Mouse (Mus musculus): Measurements from ENCODE around the gene Fam178b. TPM values are rescaled to one million over a fixed set of nuclear protein-coding genes. Genes with fewer than 3 reads are reported as not detected.
"Not testable (repeated sequence)": the region's sequence is repeated elsewhere in the genome, so short reads cannot be mapped to it uniquely, and the experiment has no call there.

The Fam178b gene
- polyA plus RNA-seq, 1 experiment, result 0.29 TPM

DNA sequence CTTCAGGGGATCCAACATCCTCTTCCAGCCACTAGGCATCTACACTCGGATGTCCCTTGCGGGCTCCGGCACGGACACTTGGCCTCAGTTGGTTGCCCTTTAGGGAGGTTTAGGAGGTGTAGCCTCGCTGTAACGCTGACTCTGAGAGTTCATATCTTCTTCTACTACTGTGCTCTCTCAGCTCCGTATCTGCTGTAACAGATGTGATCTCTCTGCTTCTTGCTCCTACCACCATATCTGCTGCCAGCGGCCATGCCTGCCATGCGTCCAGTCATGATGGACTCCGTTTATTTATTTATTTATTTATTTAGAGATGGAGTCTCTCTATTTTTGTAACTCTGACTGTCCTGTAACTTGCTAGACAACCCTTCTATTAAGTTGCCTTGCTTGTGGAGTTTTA is 11.7 kb downstream of the Fam178b start:
- H3K4me3 ChIP-seq (ENCODE audit: low read depth, low read length), result no peak overlapping the region
- no peaks in the 10 kb centered on the region for H3K4me1 ChIP-seq (ENCODE audit: control insufficient read depth, insufficient read depth, insufficient read length, low read length)
- WGBS, result 92% methylated on average over 10 of the region's 10 CpGs
- H3K36me3 ChIP-seq (ENCODE audit: control insufficient read depth, insufficient read depth, low read length), result no peaks in the 10 kb centered on the region
- H3K27ac ChIP-seq (ENCODE audit: insufficient read depth, low read depth, low read length), result no peak overlapping the region
- no peaks in the 10 kb centered on the region for H3K27me3 ChIP-seq (ENCODE audit: control insufficient read depth, insufficient read depth, low read length)
- no peak for TF ChIP-seq POLR2A (IDR thresholded peaks at IDR 0.05; ENCODE audit: low read depth, low read length)
- no peak for TF ChIP-seq CTCF (IDR thresholded peaks at IDR 0.05; ENCODE audit: extremely low read depth, insufficient read length, insufficient replicate concordance, low read depth, low read length)

DNA sequence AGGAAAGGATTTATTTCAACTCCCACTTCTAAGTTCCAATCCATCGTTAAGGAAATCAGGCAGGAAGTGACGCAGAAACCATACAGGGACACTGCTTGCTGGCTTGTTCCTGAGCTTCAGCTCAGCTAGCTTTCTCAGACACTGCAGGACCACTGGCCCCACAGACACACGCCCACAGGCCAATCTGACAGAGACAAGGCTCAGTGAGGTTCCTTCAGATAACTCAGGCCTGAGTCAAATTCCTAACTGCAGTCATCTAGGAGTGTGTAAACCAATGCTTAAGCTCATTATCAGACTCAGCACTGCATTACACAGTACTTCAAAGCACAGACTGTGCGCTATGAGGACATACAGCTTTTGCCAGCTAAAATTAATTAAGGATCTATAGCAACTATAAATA is 12.7 kb downstream of the Fam178b start:
- H3K36me3 ChIP-seq (ENCODE audit: control insufficient read depth, insufficient read depth, low read length), result no peaks in the 10 kb centered on the region
- no peak overlapping the region for H3K27ac ChIP-seq (ENCODE audit: insufficient read depth, low read depth, low read length)
- no peak overlapping the region for H3K4me3 ChIP-seq (ENCODE audit: low read depth, low read length)
- no peaks in the 10 kb centered on the region for H3K4me1 ChIP-seq (ENCODE audit: control insufficient read depth, insufficient read depth, insufficient read length, low read length)
- 83% methylated on average over 4 of the region's 4 CpGs for WGBS
- no peaks in the 10 kb centered on the region for H3K27me3 ChIP-seq (ENCODE audit: control insufficient read depth, insufficient read depth, low read length)
- TF ChIP-seq CTCF (IDR thresholded peaks at IDR 0.05; ENCODE audit: extremely low read depth, insufficient read length, insufficient replicate concordance, low read depth, low read length), result no peak
- TF ChIP-seq POLR2A (IDR thresholded peaks at IDR 0.05; ENCODE audit: low read depth, low read length), result no peak

DNA sequence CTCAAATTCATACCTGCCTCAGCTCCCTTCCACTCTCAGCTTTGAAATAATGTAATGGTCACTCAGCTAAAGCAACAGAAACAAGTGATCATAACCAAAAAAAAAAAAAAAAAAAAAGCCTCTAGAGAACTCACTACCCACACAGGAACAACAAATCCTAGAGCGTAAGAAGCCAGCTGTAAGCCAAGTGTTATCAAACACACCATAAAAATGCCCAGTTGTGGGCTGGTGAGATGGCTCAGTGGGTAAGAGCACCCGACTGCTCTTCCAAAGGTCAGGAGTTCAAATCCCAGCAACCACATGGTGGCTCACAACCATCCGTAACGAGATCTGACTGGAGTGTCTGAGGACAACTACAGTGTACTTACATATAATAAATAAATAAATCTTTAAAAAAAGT is 15.0 kb downstream of the Fam178b start:
- not testable (repeated sequence) for H3K27ac ChIP-seq (ENCODE audit: insufficient read depth, low read depth, low read length); H3K36me3 ChIP-seq (ENCODE audit: control insufficient read depth, insufficient read depth, low read length); H3K27me3 ChIP-seq (ENCODE audit: control insufficient read depth, insufficient read depth, low read length); H3K4me1 ChIP-seq (ENCODE audit: control insufficient read depth, insufficient read depth, insufficient read length, low read length); H3K4me3 ChIP-seq (ENCODE audit: low read depth, low read length)
- 39% methylated on average over 4 of the region's 4 CpGs for WGBS

DNA sequence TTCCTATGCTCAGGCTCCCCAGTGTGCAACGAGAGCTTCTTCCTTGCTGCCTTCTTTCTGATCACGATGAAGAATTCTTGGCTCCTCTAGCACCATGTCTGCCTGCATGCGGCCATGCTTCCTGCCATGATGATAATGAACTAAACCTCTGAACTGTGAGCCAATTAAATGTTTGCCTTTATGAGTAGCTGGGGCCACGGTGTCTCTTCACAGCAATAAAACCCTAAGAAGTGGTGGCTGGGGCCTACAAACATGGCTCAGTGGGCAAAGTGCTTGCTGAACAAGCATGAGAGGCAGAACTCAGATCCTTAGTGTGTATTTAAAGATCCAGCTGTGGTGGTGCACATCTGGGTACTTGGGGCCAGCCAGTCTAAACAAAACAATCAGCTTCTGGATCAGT is 17.0 kb downstream of the Fam178b start:
- H3K27ac ChIP-seq (ENCODE audit: insufficient read depth, low read depth, low read length), result no peak overlapping the region
- H3K4me1 ChIP-seq (ENCODE audit: control insufficient read depth, insufficient read depth, insufficient read length, low read length), result no peaks in the 10 kb centered on the region
- 62% methylated on average over 4 of the region's 4 CpGs for WGBS
- no peak for TF ChIP-seq POLR2A (IDR thresholded peaks at IDR 0.05; ENCODE audit: low read depth, low read length)
- TF ChIP-seq CTCF (IDR thresholded peaks at IDR 0.05; ENCODE audit: extremely low read depth, insufficient read length, insufficient replicate concordance, low read depth, low read length), result no peak
- no peaks in the 10 kb centered on the region for H3K27me3 ChIP-seq (ENCODE audit: control insufficient read depth, insufficient read depth, low read length)
- H3K4me3 ChIP-seq (ENCODE audit: low read depth, low read length), result no peak overlapping the region
- H3K36me3 ChIP-seq (ENCODE audit: control insufficient read depth, insufficient read depth, low read length), result no peaks in the 10 kb centered on the region

DNA sequence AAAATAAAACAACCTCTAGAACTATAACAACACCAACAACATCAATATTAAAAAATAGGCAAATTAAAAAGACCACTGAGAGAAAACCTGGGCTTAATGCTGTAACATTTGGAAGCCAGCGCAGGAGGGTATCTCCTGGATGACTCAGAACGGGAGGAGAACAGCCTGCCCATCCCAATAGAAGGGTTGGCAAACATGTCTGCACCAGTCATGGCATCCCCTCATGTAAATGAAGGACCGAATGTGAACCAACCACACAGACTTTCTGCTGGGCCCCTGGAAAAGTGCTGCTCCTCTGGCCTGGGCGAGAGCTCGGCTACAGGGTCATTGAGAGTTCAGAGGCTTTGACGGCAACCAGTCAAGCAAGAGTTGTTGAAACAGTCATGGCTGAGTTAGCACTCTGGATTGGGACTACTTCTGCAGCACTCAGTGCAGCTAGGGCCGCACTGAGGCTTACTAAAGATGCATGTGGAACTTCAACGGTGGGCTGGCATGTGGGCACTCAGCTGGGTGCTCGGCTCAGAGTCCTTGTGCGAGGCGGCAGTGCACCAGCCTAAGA is 17.7 kb downstream of the Fam178b start:
- H3K36me3 ChIP-seq (ENCODE audit: control insufficient read depth, insufficient read depth, low read length), result no peaks in the 10 kb centered on the region
- H3K4me1 ChIP-seq (ENCODE audit: control insufficient read depth, insufficient read depth, insufficient read length, low read length), result no peaks in the 10 kb centered on the region
- no peak overlapping the region for H3K27ac ChIP-seq (ENCODE audit: insufficient read depth, low read depth, low read length)
- H3K4me3 ChIP-seq (ENCODE audit: low read depth, low read length), result no peak overlapping the region
- TF ChIP-seq POLR2A (IDR thresholded peaks at IDR 0.05; ENCODE audit: low read depth, low read length), result no peak
- TF ChIP-seq CTCF (IDR thresholded peaks at IDR 0.05; ENCODE audit: extremely low read depth, insufficient read length, insufficient replicate concordance, low read depth, low read length), result no peak
- H3K27me3 ChIP-seq (ENCODE audit: control insufficient read depth, insufficient read depth, low read length), result no peaks in the 10 kb centered on the region
- WGBS, result 91% methylated on average over 11 of the region's 11 CpGs

DNA sequence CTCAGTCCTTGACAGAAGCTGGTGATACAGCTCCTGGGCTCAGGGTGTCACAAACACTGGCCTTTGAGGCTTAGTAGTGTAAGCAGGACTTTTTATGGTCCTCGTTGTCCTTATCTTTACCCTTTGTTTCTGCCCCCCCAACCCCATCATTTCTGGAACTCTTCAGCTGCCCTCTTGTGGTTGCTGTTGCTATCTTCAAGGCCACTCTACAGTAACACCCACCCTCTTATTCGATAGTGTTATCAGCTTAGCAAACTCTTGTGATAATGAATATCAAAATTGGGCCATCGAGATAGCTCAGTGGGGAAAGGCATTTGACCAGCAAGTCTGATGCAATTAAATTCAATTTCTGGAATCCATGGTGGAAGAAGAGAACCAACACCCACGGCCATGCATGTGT is 18.5 kb downstream of the Fam178b start:
- Histone ChIP-seq H3K4me3 (ENCODE audit: low read depth, low read length) (no peak overlapping the region), H3K27ac (ENCODE audit: insufficient read depth, low read depth, low read length) (no peak overlapping the region), H3K36me3 (ENCODE audit: control insufficient read depth, insufficient read depth, low read length) (no peaks in the 10 kb centered on the region), H3K27me3 (ENCODE audit: control insufficient read depth, insufficient read depth, low read length) (no peaks in the 10 kb centered on the region), H3K4me1 (ENCODE audit: control insufficient read depth, insufficient read depth, insufficient read length, low read length) (no peaks in the 10 kb centered on the region)
- WGBS, result 23% methylated on average over 4 of the region's 4 CpGs
- TF ChIP-seq CTCF (IDR thresholded peaks at IDR 0.05; ENCODE audit: extremely low read depth, insufficient read length, insufficient replicate concordance, low read depth, low read length) (no peak), POLR2A (IDR thresholded peaks at IDR 0.05; ENCODE audit: low read depth, low read length) (no peak)

DNA sequence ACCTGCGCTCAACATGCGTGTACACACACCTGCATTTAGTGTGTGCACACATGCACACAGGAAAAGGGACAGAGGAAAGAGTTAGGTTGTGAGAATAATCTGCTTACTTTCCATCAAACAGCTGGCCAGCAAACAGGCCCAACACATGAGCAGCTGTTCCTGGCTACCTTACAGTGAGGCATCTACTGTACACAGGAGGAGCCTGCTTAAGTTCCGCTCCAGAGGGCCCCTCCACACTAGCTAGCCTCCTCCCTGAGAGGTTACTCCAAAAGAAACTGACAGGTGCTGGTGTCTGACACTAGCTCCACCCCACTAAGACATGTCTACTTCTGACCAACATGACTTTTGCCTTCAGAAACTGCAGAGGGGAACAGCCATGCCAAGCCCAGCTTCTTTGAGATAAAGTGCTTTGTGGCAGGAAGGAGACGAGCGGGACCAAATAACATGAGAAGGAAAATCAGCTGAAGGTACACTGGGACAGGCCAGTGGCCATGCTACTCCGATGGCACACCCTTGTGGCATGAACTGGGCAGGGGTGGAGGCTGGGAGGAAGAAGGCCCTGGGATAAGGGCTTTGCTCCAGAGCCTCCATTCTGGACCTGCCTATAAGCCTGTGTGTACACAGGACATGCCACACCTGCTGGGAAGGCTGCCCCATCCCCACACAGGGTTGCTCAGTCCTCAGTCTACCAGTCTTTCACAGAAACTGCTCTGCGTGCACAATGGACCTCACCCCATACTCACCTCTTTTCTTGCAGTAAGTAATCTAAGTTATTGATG is 24.2 kb downstream of the Fam178b start:
- 65% methylated on average over 7 of the region's 7 CpGs for WGBS
- no peak overlapping the region for H3K27ac ChIP-seq (ENCODE audit: insufficient read depth, low read depth, low read length)
- no peaks in the 10 kb centered on the region for H3K36me3 ChIP-seq (ENCODE audit: control insufficient read depth, insufficient read depth, low read length)
- H3K27me3 ChIP-seq (ENCODE audit: control insufficient read depth, insufficient read depth, low read length), result no peaks in the 10 kb centered on the region
- no peak overlapping the region for H3K4me3 ChIP-seq (ENCODE audit: low read depth, low read length)
- no peak for TF ChIP-seq CTCF (IDR thresholded peaks at IDR 0.05; ENCODE audit: extremely low read depth, insufficient read length, insufficient replicate concordance, low read depth, low read length)
- TF ChIP-seq POLR2A (IDR thresholded peaks at IDR 0.05; ENCODE audit: low read depth, low read length), result no peak
- peaks cover 17% of the 10 kb centered on the region; the same call in 1 of the 2 replicates for H3K4me1 ChIP-seq (ENCODE audit: control insufficient read depth, insufficient read depth, insufficient read length, low read length)
